Mouse (Mus musculus) G1E (cell line): ENCODE data around the gene Olfr38. TPM values are rescaled to one million over a fixed set of nuclear protein-coding genes. Genes with fewer than 3 reads are reported as not detected.

ENCODE experiments used
- ATAC-seq: 2 replicates; pipeline ENCODE4 v1.8.0; 2016; ENCODE audit warnings: mild to moderate bottlenecking; ENCODE audit not compliant: insufficient number of reproducible peaks, poor library complexity, low FRiP score, severe bottlenecking; ENCODE audit errors: extremely low read depth
- DNase-seq: peaks from one replicate; pipeline ENCODE4 v3.0.0; 2012; ENCODE audit warnings: low spot score
- H3K27me3 ChIP-seq: 2 replicates; pipeline ENCODE4 v1.6.1; 2012; ENCODE audit warnings: mild to moderate bottlenecking, low read length, inconsistent platforms; ENCODE audit not compliant: insufficient read depth
- H3K36me3 ChIP-seq: replicated peaks from 2 replicates; pipeline ENCODE3; 2012; ENCODE audit warnings: mild to moderate bottlenecking, inconsistent platforms
- H3K4me1 ChIP-seq: 2 replicates; pipeline ENCODE4 v1.6.1; 2012; ENCODE audit warnings: low read depth, low read length, inconsistent platforms, mixed read lengths; ENCODE audit not compliant: insufficient read depth
- H3K4me3 ChIP-seq: 2 replicates; pipeline ENCODE4 v1.5.1; 2012; ENCODE audit warnings: low read depth, mild to moderate bottlenecking, inconsistent platforms, low read length, moderate library complexity, mixed read lengths
- H3K9me3 ChIP-seq: replicated peaks from 2 replicates; pipeline ENCODE4 v1.6.1; 2012; ENCODE audit warnings: inconsistent platforms
- CTCF ChIP-seq: IDR thresholded peaks from 2 replicates; pipeline ENCODE4 v1.5.1; 2012; ENCODE audit warnings: low read depth, low read length, inconsistent platforms, mixed read lengths
- GATA1 ChIP-seq: IDR thresholded peaks from 2 replicates; pipeline ENCODE4 v1.6.1; 2012; ENCODE audit warnings: borderline replicate concordance, low read length, inconsistent platforms, mixed read lengths
- GATA2 ChIP-seq: IDR thresholded peaks from 2 replicates; pipeline ENCODE4 v1.6.1; 2012; ENCODE audit warnings: low read depth, low read length, inconsistent platforms, borderline replicate concordance
- POLR2AphosphoS5 ChIP-seq: IDR thresholded peaks from 2 replicates; pipeline ENCODE4 v1.6.1; 2012; ENCODE audit warnings: low read depth, low read length, inconsistent platforms; ENCODE audit not compliant: insufficient replicate concordance
- TAL1 ChIP-seq: conservative IDR thresholded peaks from 2 replicates; pipeline ENCODE4 v1.6.1; 2012; ENCODE audit warnings: low read depth, low read length, inconsistent platforms, mixed read lengths
- polyA plus RNA-seq: library from polyadenylated mRNA; stranded (reverse); fragments of >175 nt; gene quantifications from 2 replicates; pipeline ENCODE4 v1.2.3, GENCODE M21; 2012
- total RNA-seq, 2 experiments: library from RNA; stranded (forward) in 1 of 2; stranded (reverse) in 1 of 2; fragments of 200-1000 nt in 1 of 2; fragments of >200 nt in 1 of 2; fragmentation: Nextera tagmentation in 1 of 2; gene quantifications; 2 replicates each; pipeline ENCODE4 v1.2.3; 2014 to 2017

Olfr38 gene
- total and polyA plus RNA-seq, 3 experiments, result 0.22 TPM; not detected in 2

- no peaks in the 10 kb centered on the region for H3K9me3 ChIP-seq
- TF ChIP-seq POLR2AphosphoS5 (no peak), TAL1 (no peak), CTCF (no peak), GATA2 (no peak), GATA1 (no peak)
- ATAC-seq, result no peak
- H3K4me1 ChIP-seq, result no peaks in the 10 kb centered on the region
- no peaks in the 10 kb centered on the region for H3K36me3 ChIP-seq
- no peak for DNase-seq
- H3K27me3 ChIP-seq, result no peaks in the 10 kb centered on the region
- H3K4me3 ChIP-seq, result no peak within 1 kb of the TSS
Measured at GRCm38 (mm10) chr6:42811639-42812038, 55.4 kb downstream of the Olfr38 start, which contains the start of gene Olfr450. Olfr450 (plus strand) TSS chr6:42811939.

Other genes with a start within 250 kb of the Olfr38 start
- not detected in 2 replicates for gene Olfr455, start 208.8 kb upstream of the Olfr38 start, total RNA-seq (2014; fragmentation: Nextera tagmentation)
- gene Olfr455, start 208.8 kb upstream of the Olfr38 start, total RNA-seq (2017), result not detected in 2 replicates
- not detected in 2 replicates for gene Olfr455, start 208.8 kb upstream of the Olfr38 start, polyA plus RNA-seq
- not detected in 2 replicates for gene Tcaf3, start 158.7 kb upstream of the Olfr38 start, total RNA-seq (2014; fragmentation: Nextera tagmentation)
- 0.16 and 0.46 TPM in 2 replicates for gene Tcaf3, start 158.7 kb upstream of the Olfr38 start, total RNA-seq (2017)
- not detected in 2 replicates for gene Tcaf3, start 158.7 kb upstream of the Olfr38 start, polyA plus RNA-seq
- gene Tcaf2, start 111.2 kb upstream of the Olfr38 start, total RNA-seq (2014; fragmentation: Nextera tagmentation), result not detected in 2 replicates
- gene Tcaf2, start 111.2 kb upstream of the Olfr38 start, total RNA-seq (2017), result 0.11 TPM in 1 of 2 replicates, not detected in the other
- not detected in 2 replicates for gene Tcaf2, start 111.2 kb upstream of the Olfr38 start, polyA plus RNA-seq
- gene Tcaf1, start 46.3 kb upstream of the Olfr38 start, total RNA-seq (2014; fragmentation: Nextera tagmentation), result not detected in 2 replicates
- 0.12 and 0.33 TPM in 2 replicates for gene Tcaf1, start 46.3 kb upstream of the Olfr38 start, total RNA-seq (2017)
- gene Tcaf1, start 46.3 kb upstream of the Olfr38 start, polyA plus RNA-seq, result not detected in 2 replicates
- gene Olfr453, start 17.0 kb upstream of the Olfr38 start, total RNA-seq (2014; fragmentation: Nextera tagmentation), result not detected in 2 replicates
- 0.11 and 0.12 TPM in 2 replicates for gene Olfr453, start 17.0 kb upstream of the Olfr38 start, total RNA-seq (2017)
- not detected in 2 replicates for gene Olfr453, start 17.0 kb upstream of the Olfr38 start, polyA plus RNA-seq
- not detected in 2 replicates for gene Olfr452, start 28.7 kb downstream of the Olfr38 start, total RNA-seq (2014; fragmentation: Nextera tagmentation)
- 0.27 TPM in 1 of 2 replicates, not detected in the other for gene Olfr452, start 28.7 kb downstream of the Olfr38 start, total RNA-seq (2017)
- not detected in 2 replicates for gene Olfr452, start 28.7 kb downstream of the Olfr38 start, polyA plus RNA-seq
- gene Olfr450, start 55.5 kb downstream of the Olfr38 start, total RNA-seq (2014; fragmentation: Nextera tagmentation), result not detected in 2 replicates
- not detected in 2 replicates for gene Olfr450, start 55.5 kb downstream of the Olfr38 start, total RNA-seq (2017)
- not detected in 2 replicates for gene Olfr450, start 55.5 kb downstream of the Olfr38 start, polyA plus RNA-seq
- gene Olfr449, start 78.0 kb downstream of the Olfr38 start, total RNA-seq (2014; fragmentation: Nextera tagmentation), result not detected in 2 replicates
- not detected in 2 replicates for gene Olfr449, start 78.0 kb downstream of the Olfr38 start, total RNA-seq (2017)
- not detected in 2 replicates for gene Olfr449, start 78.0 kb downstream of the Olfr38 start, polyA plus RNA-seq
- not detected in 2 replicates for gene Olfr448, start 134.0 kb downstream of the Olfr38 start, total RNA-seq (2014; fragmentation: Nextera tagmentation)
- gene Olfr448, start 134.0 kb downstream of the Olfr38 start, total RNA-seq (2017), result 0.05 TPM in 1 of 2 replicates, not detected in the other
- not detected in 2 replicates for gene Olfr448, start 134.0 kb downstream of the Olfr38 start, polyA plus RNA-seq
- not detected in 2 replicates for gene Olfr447, start 152.5 kb downstream of the Olfr38 start, total RNA-seq (2014; fragmentation: Nextera tagmentation)
- 0.16 TPM in 1 of 2 replicates, not detected in the other for gene Olfr447, start 152.5 kb downstream of the Olfr38 start, total RNA-seq (2017)
- not detected in 2 replicates for gene Olfr447, start 152.5 kb downstream of the Olfr38 start, polyA plus RNA-seq
- not detected in 2 replicates for gene Olfr446, start 165.0 kb downstream of the Olfr38 start, total RNA-seq (2014; fragmentation: Nextera tagmentation)
- gene Olfr446, start 165.0 kb downstream of the Olfr38 start, total RNA-seq (2017), result 0.11 and 0.12 TPM in 2 replicates
- gene Olfr446, start 165.0 kb downstream of the Olfr38 start, polyA plus RNA-seq, result not detected in 2 replicates
- gene Olfr444, start 192.7 kb downstream of the Olfr38 start, total RNA-seq (2014; fragmentation: Nextera tagmentation), result not detected in 2 replicates
- gene Olfr444, start 192.7 kb downstream of the Olfr38 start, total RNA-seq (2017), result not detected in 2 replicates
- gene Olfr444, start 192.7 kb downstream of the Olfr38 start, polyA plus RNA-seq, result not detected in 2 replicates